Mouse (Mus musculus) left cerebral cortex, adult 8-10 months (tissue): ENCODE data around the gene Syt14. TPM values are rescaled to one million over a fixed set of nuclear protein-coding genes. Genes with fewer than 3 reads are reported as not detected.

Source experiments
- DNase-seq, 2 experiments: peaks; one replicate each; pipeline ENCODE4 v3.0.0; 2022; ENCODE audit warnings: low spot score in 2 of 2
- total RNA-seq, 4 experiments: library from RNA; stranded (reverse); gene quantifications; 2 replicates each; pipeline ENCODE4 v1.2.4; 2022

Syt14 gene
- total RNA-seq, 4 experiments from 2014 or later: 23.4 to 27.9 (median 25.8) TPM

GRCm38 (mm10) chr1:192872841-192873240 lies 162.7 kb downstream of the Syt14 start:
- DNase-seq: no peak

GRCm38 (mm10) chr1:192869761-192870160 lies 165.8 kb downstream of the Syt14 start:
- DNase-seq: no peak

GRCm38 (mm10) chr1:192864440-192864839 lies 171.1 kb downstream of the Syt14 start:
- no peak for DNase-seq

GRCm38 (mm10) chr1:192861305-192861960 lies 174.1 kb downstream of the Syt14 start:
- DNase-seq: no peak

DNA sequence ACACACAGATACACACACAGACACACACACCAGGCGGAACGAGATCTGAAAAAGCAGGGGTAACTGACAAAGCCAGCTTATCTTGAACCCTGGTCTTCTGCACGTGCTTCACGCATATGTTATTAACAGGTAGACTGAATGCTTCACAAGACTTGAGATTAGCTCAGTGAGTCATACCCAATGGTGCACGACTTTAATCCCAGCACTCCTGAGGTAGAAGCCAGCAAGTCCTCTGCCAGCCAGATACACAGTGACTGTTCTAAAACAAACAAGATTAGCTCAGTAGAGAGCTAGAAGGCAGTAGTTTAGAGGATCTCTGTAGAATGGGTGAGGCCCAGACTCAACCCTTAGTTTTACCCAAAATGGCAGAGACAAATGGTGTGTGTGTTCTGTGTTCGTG lies 175.3 kb downstream of the Syt14 start:
- no peak for DNase-seq

DNA sequence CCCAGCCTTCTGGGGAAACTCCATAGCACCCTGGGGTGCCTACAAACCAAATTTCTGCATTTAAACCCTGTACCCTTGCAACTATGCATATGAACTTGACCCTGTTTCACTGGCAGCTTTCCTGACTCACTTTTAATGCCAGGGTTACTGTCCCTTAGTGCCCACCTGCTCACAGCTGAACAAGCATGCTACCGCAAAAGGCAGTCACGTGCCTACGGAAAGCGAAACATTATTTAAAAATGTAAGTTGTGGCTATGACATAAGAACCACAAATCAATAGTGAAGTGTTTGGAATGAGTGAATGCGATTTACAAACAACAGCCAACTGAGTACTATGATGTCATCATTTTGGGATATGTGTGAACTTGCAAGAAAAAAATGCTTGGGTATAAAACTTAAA lies 178.0 kb downstream of the Syt14 start:
- DNase-seq: no peak

DNA sequence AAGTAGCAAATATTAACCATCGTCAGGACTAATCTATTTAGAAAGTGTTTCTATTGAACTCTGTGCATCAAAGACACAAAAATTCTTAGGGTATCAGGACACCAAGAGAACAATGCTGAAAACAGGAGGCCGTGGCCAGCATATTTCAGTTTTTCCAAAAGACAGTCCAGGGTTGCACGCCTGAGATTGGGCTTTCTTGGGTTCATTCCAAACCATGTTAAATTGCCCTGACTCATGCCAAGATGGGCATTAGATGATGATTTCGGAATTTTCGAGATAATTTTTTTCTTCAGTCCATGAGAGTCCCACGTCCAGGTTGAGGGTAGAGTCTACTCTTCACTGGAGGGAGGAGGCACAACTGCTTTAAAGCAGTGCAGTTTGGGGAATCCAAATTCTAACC lies 178.6 kb downstream of the Syt14 start:
- no peak for DNase-seq

GRCm38 (mm10) chr1:192856411-192856810 lies 179.2 kb downstream of the Syt14 start:
- DNase-seq: no peak

- DNase-seq: no peak
Observed at GRCm38 (mm10) chr1:192855474-192856230, 179.9 kb downstream of the Syt14 start, which contains the start of gene Sertad4. TSS of gene Sertad4 (minus strand) at chr1:192855756.

DNA sequence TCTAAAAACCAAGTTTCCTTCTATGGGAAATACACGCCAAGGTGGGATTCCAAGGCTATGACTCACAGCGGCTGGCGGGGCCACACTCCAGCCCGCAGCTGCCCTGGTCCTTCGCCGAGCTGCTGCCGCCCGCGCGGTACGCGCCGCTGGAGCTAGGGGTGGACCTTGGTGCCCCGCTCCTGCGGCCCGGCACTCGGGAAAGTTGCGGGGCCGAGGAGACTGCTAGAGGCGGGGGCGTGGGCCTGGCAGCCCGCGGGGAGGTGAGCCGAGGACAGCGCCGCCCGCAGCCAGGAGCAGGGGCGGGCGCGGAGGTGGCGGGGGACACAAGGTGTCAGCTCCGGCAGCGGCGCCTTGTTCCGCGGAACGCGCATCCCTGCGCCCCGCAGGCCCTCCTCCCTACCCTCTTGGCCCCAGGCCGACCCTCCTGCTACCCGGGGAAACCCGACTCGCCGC lies 180.7 kb downstream of the Syt14 start:
- DNase-seq: peak in 1 of 2 experiments; percentile 36

DNA sequence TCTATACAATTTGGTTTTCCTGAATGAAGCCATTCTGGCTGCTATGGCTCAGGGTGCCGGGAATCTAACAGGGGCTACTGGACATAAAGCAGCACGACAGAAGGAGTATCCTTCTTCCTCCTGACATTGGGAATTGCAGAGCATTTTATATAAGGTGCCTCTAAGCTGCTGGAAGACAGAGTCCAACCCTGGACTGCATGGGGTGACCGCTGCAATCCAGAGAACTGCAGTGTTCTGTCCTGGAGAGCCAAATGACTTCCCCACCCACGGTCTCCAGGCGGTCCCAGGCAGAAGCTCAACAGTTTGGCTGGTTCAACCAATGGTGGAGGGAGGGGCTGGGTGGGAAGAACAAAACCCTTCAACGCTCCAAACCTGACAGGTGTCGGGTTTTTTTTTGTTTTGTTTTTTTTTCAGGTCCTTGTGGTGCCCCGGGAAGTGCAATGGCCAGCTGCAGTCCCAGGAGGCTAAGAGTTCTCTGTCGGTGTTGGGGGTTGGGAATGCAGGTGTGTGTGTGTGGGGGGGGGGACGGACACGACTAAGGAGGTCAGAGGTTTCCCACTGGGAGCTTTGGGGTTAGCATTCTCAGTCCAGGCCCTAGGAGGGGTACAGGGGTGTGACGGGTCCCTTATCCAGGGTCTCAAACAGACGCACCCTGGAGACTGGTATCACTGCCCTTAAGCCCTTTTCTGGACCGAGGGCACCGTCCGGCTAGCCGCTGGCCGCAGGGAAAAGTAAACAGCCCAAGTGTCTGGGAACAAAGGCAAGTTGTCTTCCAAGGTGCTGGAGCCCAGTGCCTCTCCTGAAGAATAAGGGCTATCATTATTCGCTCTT lies 181.4 kb downstream of the Syt14 start:
- no peak for DNase-seq

GRCm38 (mm10) chr1:192853429-192853828 lies 182.1 kb downstream of the Syt14 start:
- DNase-seq: no peak

GRCm38 (mm10) chr1:192852047-192852446 lies 183.5 kb downstream of the Syt14 start:
- DNase-seq: no peak

GRCm38 (mm10) chr1:192851640-192852039 lies 183.9 kb downstream of the Syt14 start:
- no peak for DNase-seq

DNA sequence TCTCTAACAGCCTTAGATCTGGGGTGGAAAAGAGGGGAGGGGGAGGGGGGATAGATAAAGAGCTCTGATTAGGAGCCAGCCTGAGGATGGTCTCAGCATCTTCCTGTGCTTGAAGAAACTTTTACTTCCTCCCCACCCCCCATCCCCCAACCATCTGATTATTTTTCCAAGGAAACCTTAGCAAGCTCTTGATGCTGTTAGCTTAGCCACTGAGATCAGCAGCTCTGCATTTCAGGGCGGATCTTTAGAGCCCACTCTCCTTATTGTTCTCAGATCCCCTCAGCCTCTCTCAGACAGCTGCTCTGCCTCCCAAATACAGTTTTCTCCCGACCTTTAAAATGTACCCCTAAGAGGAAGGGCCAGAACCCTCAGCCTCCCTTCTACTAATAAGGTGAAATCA lies 184.4 kb downstream of the Syt14 start:
- DNase-seq: no peak

DNA sequence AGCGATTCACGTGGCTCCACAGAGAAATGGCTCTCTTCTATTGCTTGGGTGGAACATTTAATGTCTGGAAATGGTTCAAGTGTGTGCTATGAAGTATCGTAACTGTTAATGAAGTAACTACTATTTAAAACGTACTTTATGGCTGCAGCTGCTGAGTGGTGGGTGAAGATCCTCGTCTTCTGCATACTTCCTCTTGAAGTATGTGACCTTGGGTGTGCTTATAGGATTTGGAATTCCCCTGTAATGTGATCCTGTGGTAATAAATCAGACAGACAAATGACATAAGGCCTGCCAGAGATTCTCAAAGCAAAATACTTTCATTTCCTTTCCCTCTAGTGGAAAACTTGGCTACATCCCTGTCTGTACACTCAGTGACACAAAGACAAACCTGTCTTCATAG lies 186.0 kb downstream of the Syt14 start:
- no peak for DNase-seq

DNA sequence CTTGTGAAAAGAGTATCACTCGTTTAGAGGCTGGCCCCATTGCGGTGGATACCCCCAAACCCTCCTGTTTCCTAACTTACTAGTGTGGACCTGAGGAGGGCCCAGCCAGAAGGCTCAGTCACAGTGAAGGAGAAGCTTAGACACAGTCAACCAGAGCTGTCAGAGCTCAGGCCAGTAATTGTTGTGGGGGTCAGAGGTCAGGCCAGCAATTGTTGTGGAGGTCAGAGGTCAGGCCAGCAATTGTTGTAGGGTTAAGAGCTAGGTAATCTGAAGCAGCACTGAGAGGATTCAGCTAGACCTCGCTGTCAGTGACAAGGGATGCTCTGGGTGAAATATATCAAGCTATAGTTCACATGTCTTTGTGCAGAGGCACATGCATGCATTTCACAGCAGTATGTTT lies 188.3 kb downstream of the Syt14 start:
- no peak for DNase-seq

Other genes starting within 250 kb of the Syt14 start
- 10 to 100 TPM; 16.0 to 19.6 (median 17.7) TPM for gene Sertad4, start 180.0 kb downstream of the Syt14 start, total RNA-seq
- 10 to 100 TPM; 17.0 to 21.9 (median 19.7) TPM for gene Diexf, start 94.5 kb upstream of the Syt14 start, total RNA-seq
- gene Irf6, start 117.3 kb upstream of the Syt14 start, total RNA-seq: 1 to 10 TPM; 1.2 to 2.7 (median 1.5) TPM
- gene A130010J15Rik, start 132.3 kb upstream of the Syt14 start, total RNA-seq: 1 to 10 TPM; 3.7 to 4.9 (median 4.2) TPM
- 1 to 10 TPM; 1.4 to 6.0 (median 2.1) TPM for gene Traf3ip3, start 165.9 kb upstream of the Syt14 start, total RNA-seq
- gene Lamb3, start 171.9 kb upstream of the Syt14 start, total RNA-seq: 1 to 10 TPM; 1.6 to 4.7 (median 2.1) TPM
- gene Hsd11b1, start 228.3 kb upstream of the Syt14 start, total RNA-seq: 10 to 100 TPM; 15.8 to 18.7 (median 17.4) TPM
- gene G0s2, start 237.4 kb upstream of the Syt14 start, total RNA-seq: 1 to 10 TPM; 4.9 to 9.1 (median 6.8) TPM